Mouse (Mus musculus) lung, postnatal 36 days (tissue): ENCODE data around the gene A830031A19Rik.

ENCODE experiments used
- DNase-seq: peaks from one replicate; pipeline ENCODE4 v3.0.0; 2022; ENCODE audit warnings: mixed read lengths

Gene A830031A19Rik

DNA sequence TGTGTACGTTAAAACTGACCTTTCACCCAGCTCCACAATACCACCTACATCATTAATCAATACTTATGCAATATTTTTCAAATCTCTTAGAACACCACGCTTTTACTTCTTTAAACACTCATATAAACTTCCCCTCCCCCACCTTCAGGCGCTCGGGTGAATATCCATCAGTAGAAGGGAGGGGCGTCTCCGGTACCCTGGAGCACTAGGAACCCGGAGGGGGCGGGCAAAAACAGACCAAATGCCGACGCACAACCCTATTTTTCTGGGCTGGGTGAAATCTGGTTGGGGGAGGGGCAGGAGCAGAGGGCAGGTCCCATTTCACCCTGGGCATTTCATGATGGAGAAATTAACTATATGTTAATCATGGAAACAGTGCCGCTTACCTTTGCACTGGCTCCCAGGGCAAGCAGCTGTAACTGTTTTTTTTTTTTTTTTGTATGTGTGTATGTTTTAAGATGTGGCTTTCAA, at the start of gene A830031A19Rik:
Gene A830031A19Rik, minus strand, starts transcription at position 421 of the 471 bp plus-strand sequence.
- no peak for DNase-seq

DNA sequence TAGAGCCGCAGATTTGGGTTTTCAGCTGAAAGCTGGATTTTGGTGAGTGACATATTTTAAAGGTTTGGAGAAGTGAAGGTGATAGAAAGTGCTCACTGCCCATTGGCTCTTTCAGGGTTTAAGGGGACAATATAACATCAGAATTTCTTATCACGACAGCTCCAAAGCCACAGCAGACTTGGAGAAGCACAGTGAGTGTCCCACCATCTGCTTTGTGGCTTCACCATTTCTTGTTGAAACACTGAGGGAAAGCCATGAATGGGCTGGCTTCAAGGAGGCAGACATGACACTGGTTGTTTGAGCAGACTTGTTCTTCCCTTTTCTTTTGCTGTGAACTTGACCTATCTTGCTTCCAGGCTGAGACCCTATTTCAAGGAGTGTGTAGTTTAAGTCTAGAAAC, 49.1 kb upstream of the A830031A19Rik start:
- DNase-seq: no peak

DNA sequence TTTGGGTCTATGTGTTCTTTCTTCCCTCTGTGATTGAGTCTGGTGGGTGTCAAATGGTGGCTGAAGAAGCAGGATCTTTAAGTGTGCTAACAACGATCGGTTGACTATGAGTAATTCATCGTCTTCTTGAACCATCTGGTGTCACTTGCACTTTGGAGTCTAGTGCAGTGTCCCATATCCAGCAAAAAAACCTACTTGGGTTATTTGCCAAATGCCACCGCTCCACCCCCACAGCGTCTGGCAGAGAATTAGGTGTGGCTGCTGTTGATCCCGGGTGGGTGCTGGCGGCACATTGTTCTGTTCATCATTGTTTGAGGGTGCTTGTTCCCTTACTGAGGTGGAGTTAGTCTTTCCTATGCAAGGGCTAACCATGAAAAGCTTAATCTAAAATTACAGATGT, 48.0 kb upstream of the A830031A19Rik start:
- DNase-seq: no peak

DNA sequence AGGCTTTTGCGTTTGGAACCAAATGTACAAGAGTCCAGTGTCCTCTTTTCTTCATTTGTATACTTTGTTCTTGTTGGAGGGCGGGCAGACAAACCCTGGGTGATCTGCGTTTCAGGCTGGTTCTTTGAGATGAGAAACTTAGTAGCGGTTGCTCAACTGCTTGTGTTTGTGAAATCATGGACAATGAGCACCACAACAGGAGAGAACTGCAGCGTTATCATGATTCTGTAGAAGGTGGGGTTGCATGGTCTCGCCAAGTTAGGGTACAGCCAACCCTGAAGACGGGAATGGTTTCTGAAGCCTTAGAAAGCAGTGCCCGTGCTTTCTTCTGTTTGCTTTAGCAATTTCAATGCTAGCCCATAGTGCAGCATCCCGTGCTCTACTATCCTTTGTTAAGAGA, 46.3 kb upstream of the A830031A19Rik start:
- DNase-seq: no peak

DNA sequence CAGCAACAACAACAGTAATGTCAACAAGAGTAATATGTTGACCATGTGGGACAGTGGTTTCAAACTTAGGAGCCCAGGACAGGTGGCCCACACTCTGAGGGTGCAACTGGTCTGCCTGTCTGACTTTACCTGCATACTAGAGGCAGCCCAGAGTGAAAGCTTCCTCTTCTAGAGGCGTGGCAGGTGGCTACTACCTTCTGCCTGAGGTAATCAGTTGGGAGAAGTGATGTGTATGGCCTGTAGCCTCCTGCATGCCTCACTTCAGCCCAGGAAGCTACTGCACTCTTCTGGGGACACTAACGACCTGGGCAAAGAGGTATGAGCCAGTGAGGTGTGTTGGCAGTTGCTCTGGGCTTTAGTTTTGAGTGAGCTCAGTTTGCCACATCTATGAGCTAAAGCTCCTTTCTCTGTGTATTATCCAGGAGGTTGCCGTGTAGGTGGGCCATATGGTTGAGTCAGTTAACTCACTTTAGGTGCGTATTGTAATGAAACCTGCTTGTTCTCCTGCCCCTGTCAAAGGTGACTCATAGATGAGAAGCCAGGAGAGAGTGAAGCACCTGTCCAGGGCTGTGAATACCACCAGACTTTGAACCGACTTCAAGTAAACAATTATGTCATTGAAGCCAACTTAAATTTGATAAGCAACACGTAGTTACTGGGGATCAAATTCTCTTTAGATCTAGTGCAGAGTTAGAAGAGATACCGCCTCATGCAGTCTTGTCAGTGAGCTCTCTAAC, 41.9 kb upstream of the A830031A19Rik start:
- no peak for DNase-seq

DNA sequence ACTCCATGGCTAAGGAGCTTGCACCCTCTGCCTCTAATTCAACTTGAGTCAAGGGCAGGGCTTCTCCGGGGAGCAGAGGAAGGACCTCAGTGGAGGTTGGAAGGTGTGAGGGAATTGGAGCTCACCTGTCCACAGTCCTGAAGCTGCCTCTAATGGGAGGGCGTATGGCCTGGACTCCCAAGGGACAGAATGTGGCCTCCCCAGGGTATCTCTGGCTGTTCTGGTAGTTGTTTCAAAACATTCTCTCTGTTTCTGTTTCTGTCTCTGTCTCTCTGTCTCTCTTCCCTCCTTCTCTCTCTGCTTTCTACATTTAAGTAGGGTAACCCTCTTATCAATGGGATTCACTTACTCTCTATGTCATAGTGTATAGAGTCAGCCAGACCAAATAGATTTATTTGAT, 41.2 kb upstream of the A830031A19Rik start:
- DNase-seq: no peak

DNA sequence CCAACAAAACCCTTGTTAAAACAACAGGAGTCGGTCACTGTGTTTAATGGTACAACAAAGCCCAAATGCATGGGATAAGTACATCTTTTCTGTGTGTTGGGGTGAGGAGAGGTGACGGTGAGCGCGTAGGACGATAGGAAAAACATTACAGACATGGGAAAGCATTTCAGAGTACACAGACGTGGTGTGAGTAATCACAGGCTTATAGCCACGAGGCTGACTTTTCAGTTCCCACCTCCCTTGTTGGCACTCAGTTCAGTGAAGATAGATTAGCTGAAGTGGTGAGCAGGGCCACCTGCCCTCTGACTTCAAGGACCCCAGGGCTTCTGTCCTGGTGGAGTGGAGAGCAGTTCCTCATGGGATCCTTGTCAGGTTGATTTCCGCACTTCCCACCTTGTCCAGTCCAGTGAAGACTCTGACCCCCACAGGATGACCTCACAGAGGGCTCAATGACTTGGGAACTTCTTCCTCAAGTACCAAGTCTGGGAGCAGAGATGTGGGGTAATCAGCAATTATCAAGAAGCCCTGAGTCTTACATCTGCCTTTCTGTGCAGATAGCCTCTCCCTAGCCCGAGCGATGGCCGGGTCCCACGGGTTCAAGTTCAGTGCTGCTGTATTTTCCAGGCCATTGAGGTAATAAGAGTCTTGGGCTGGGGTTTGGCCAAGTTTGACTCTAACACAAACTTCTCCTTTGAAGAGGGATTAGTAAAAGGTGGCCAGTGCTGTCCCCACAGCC, 40.3 kb upstream of the A830031A19Rik start:
- DNase-seq: no peak

DNA sequence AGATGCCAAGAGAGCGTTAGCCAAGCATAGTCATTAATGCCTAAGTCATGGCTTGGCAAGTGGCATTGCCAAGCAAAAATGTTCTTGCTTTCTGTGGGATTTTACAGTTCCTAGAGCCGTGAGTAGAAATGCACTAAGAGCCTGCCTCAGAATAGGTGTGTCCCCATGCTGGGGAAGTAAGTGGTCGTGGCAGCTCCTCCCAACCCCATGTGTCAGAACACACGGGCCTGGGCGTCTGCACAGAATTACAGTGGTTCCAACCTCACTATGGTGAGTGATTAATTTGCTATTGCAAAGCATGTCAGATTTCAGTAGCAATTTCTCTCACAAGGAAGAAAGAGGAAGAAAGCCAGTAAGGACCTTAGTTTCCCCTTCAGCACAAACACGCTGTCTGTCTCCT, 36.9 kb upstream of the A830031A19Rik start:
- DNase-seq: no peak

DNA sequence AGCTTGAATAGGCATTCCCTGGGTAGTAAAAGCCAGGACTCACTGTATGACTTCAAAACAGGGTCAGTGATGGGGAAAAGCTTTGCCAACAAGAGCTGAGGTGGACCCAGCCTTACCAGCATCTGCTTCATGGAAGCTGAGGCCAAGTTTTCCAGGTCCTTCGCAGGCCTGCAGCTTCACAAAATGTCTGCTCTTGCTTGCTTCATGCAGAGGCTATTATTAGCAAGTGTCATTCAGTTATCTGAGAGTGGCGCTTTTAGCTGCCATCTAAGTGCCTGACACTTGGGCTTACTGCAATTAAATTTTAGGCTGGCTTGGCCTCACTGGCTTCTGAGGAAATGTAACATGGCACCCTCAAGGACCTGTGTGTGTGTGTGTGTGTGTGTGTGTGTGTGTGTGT, 35.3 kb upstream of the A830031A19Rik start:
- DNase-seq: no peak

DNA sequence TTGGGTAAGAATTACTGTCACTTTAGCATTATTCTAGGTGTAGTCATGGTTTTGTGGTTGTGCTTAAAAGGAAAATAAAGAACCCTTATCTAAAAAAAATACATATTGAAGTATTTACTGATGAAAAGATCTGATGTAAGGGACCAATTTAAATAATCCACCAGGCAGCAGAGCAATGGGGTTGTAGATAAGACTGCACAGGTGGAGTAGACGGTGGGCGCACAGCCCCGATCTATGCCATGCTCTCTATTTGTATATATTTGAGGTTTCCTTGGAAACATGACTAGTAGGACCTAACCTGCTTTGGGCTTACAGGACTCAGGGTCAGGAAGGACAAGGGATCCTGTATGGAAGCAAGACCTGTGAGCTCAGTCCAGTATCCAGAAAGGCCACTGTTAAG, 34.5 kb upstream of the A830031A19Rik start:
- no peak for DNase-seq

DNA sequence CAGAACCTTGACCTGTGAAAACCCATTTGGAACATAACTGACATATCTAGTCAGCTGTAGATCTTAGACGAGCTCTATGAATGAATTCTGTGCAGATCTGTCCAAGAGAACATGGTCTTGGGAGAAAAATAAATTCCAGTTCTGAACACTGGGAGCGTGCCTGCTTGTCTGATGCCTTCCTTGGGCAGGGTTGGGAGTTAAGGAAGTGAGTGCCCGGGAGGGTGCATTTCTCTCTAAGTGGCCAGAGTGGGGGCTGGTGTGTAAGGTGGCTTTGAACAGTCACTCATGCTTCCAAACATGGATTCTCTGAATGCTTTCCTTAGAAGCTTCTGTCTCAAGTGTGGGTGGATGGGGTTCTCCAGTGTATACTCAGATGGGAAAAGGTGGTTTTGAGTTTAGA, 34.1 kb upstream of the A830031A19Rik start:
- DNase-seq: no peak

DNA sequence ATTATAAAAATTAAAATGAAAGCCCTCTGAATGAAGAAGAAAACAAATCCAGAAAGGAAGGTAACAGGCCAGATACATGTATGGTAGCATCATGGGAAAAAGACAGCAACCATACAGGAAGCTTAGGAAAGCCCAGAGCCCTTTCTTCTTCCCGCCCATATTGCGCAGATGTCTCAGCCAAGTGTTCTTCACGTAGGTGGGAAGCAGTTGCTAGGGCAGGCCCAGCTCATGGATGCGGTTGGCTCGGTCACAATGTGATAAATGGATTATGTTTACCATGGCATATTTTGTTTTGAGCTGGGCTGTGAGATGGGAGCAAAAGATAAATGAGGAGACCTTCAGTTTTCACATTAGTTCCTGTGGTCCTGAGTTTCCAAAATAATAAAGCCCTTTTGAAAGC, 32.6 kb upstream of the A830031A19Rik start:
- no peak for DNase-seq

DNA sequence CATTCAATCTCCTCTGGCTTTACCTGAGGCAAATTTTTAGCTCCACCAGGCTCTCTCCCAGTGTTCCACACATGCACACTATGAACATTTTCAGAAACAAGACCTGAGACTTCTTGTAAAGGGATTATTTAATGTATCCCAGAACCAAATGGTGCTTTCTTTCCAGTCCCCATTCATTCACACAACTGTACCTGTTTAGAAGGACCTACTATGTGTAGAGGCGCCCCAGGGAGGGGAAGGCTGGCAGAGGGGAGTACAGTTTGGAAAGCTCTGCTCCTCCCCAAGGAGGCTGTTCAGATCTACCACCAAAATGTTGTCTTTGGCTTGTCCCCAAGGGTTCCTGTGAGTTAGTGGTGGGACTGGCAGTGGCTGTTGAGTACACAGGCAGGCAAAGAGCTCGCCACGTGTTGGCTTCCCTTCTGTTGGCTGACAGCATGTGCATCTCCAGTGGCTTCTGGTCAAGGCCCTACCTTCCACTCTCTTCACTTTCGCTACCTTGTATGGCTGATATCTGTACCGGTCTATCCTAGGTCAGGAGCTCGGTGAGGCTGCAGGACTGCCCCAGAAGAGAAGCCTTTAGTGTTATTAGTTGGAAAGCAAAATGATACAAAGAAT, 28.4 kb upstream of the A830031A19Rik start:
- no peak for DNase-seq

DNA sequence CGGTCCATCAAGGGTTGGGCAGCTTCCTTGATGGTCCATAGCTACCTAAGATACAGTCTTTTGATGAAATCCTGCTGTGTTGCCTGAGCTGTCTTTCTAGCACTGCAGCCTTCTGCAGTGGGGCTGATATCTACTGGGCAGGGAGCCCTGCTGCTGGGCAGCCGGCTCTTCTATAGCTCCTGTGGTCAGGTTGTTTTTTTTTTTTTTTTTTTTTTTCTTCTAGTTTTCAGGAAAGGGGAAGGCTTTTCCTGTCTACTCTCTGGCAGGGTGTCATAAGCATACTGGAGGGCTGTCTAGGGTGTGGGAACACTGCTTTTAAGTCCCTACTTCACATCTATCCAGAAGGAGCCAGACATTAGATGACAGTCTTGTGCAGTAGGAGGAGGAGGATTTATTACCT, 27.5 kb upstream of the A830031A19Rik start:
- no peak for DNase-seq

DNA sequence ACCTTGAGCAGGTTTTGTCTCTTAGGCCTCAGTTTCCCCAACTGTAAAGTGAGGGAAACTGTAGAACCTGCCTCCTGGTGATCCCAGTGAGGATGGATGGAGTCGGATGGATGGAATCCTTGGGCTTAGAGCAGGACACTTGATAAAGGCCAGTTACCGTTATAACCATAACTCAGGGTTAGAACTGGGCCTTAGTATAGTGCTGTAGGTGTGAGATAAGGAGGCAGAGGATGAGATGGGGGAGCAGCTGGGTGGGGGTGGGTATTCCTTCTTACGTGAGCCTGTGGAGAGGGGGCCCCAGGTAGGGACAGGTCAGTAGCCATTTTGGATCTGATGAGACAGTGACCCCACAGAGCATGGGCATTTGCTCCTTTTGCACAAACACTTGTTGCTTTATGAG, 26.8 kb upstream of the A830031A19Rik start:
- DNase-seq: no peak

DNA sequence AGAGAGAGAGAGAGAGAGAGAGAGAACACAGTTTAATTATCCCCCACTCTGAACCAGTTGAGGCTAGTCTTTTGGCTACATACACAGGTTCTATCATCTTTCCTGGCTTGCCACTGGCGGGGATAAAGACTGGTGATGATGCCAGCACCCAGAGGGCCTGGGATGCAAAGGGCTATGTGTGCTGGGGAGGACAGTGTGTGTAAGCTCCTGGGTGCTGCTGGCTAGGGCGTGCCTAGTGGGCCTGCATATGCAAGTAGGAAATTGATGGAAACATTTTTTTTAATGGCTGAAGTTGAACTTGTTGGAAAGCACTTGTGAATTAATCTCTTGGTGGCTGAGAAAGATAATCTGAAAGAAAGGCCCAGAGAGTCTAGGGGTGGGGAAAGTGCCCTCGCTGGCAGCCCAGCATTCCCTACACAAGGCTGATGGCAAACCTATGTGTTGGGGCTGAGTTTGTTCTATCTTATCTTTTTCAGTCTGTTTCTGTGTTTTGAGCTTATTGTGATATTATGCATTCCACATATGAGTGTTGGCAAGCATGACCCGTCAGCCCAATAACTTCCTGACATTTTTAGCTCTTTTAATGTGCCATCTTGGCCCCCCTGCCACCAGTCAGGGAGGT, 25.7 kb upstream of the A830031A19Rik start:
- DNase-seq: no peak

DNA sequence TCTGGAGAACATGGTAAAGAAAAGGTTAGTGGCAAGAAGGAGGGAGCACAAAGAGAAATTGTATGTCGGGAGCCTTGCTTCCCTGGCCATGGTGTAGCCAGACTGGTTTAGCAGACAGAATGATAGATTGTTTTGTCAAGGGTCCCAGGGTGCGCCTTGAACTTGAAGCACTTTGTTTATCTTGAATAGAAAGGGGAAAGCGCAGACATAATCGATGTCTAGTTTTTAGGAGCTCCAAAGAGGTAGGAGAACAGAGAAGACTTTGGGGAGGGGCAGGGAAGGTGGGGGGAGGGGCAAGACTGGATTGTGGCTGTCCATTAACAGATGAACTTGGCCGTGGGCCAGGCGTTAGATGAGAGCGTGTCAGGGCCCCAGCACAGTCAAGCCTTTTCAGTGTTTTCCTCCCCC, 25.0 kb upstream of the A830031A19Rik start:
- DNase-seq: no peak

DNA sequence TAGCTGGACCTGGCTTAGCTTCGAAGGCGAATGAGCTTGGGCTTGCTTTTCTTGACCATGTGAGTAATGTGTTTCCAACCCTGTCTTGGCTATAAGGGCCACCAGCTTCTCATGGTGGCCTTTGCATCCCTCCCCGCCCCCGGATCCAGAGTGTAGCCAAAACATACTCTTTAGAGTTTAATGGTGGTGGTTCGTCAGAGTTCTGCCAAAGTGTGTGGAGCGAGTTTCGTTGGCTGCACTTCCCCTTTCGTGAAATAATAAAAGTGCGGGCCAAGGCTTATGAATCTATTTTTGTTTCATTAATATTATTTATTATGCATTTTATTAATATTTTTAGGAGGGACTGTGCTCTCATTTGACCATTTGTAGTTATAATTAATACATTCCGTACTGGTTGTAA, 24.4 kb upstream of the A830031A19Rik start:
- DNase-seq: no peak

DNA sequence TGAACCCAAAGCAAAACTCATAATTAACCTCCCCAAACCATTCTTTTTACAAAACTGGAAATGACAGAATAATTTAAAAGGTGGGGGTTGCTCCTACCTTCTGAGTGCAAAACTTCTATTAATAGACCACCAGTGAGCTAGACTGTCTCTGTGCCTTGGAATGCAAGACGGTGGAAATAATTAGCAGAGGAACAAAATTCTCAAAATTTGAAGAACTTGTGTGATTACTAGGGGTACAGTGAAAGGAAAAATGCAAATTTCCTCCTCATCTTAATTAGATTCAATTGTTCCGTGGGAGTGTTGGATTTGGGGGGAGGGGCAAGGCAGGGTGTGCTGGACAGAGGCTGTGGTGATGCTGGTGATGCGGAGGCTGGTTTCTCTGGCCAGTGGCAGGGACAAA, 23.8 kb upstream of the A830031A19Rik start:
- no peak for DNase-seq

DNA sequence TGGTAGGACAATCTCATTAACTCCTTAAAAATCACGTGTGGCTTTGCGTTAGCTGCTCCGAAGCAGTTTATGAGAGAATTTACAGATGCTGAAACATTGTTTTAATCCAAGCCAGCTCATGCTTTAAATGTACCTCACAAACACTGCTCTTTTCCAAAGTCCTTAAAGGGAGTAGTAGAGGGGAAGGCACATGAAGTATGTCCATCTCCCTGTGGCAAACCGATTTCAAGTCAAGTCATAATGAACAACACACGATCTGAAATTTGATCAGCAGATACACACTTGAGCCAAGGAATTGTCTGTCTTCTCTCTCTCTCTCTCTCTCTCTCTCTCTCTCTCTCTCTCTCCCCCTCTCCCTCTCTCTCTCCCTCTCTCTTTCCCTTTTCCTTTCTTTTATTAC, 23.2 kb upstream of the A830031A19Rik start:
- no peak for DNase-seq

DNA sequence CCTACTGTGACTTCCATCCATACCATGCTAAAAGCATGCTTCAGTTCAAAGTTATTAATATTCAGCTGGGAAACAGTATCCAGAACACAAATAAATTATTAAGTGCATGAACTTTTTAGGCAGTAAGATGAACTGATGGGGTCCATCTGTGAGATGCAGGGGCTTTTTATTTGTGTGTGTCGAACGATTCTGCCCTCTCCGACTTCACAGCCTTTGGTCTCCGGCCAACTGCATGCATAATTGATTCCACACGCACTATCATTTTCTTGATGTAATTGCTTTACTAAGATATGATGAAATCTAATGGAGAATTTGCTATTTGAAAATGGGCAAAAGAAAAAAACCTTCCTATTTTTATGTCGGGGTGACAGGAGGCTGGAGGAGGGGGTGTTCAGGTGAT, 22.2 kb upstream of the A830031A19Rik start:
- DNase-seq: no peak

DNA sequence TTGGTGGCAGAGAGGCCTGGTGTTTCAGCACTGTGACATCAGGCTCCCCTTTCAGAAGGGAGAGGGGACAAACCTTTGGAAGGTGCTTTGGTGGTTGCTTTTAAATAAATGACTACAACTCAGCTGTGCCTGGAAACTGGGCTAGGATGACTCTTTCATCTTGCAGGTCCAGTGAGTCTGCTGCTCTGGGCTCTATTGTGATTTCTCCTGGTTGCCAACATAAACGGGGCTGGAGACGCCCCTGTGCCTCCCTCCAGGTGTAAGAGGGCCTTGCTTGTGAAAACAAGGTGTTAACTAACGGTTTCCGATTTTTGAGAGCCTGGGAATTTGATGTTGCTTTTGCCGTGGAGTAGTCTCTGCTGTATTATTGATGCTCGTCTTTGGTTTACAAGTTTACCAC, 21.6 kb upstream of the A830031A19Rik start:
- no peak for DNase-seq

DNA sequence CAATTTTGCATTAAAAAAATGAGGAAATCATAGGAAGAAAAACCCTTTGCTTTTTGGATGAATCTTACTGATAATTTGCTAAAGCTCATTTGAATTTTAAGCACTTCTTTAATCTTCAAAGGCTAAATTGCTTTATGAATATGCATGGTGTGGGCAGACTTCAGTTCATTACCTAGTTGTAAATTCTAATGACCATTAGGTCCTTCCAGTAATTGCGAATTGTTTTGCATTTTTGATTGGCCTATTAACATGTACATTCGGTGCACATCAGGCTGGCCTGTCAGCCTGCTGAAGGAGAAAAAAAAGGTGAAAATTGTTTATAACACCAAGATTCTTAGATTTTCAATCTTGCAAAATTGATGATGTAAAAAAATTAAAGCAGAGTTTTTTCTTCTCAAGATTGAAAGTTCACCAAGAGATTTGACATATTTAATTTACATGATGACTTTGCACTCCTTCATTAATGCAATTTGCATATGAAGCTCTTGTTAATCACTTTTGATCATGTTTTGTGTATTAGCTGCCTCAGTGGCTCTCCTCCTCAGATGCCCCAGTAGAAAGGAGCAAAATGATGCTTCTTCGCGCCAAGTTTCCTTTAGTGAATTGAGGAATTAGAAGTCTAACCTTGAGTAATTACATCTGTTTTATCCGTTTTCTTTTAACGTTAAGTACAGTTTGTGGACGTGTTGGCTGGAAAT, 21.0 kb upstream of the A830031A19Rik start:
- no peak for DNase-seq
